Mouse (Mus musculus) megakaryocyte progenitor cell, adult 5-6 weeks (primary cell): Measurements from ENCODE around the gene Gm45713. TPM values are rescaled to one million over a fixed set of nuclear protein-coding genes. Genes with fewer than 3 reads are reported as not detected.

Source experiments
- ATAC-seq: replicated peaks from 2 replicates; pipeline ENCODE4 v1.8.0; 2016; ENCODE audit warnings: mild to moderate bottlenecking, moderate TSS enrichment, inconsistent platforms; ENCODE audit not compliant: poor library complexity
- total RNA-seq, 2 experiments: library from RNA; stranded (forward) in 1 of 2; stranded (reverse) in 1 of 2; fragments of 157-497, 149-512 nt in 1 of 2; fragments of 200-1000 nt in 1 of 2; gene quantifications; 2 replicates each; pipeline versions ENCODE4 v1.2.3 to v1.2.4; 2015 to 2017

Gene Gm45713
- total RNA-seq, 2 experiments from 2014 or later, result not detected

- ATAC-seq, result no peak
These were observed 58.2 kb downstream of the Gm45713 start for GRCm38 (mm10) chr7:45077829-45078228.

DNA sequence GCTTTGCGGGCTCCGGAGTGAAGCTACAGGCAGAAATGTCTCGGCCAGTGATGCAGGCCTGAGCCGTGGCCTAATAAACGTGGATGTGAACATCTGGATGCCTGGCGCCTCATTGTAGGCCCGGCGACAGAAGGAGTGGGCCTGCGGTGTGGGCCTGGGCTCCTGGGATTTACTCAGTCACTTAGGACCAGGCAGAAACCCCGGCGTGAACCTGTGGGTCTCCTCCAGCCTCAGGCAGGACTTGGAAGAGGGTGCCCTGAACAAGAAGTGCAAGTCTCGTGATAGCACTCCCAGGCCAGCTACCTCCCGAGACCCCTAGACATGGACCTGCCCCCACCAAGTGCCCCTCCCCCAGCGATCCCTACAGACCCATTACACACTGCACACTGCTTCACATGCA is 58.7 kb downstream of the Gm45713 start:
- no peak for ATAC-seq

DNA sequence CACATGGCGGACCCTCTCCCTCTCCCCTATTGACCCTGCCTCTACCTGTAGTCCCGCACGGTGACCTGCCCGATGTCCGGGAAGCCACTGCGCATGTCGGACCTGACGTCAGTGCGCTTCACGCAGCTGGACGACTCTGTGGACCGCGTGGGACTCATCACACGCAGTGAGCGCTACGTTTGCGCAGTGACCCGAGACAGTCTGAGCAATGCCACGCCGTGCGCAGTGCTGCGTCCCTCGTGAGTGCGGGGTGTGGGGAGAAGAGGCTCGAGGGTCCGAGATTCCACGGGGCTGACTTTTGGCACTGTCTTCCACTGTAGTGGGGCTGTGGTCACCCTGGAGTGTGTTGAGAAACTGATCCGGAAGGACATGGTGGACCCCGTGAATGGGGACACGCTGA is 59.5 kb downstream of the Gm45713 start:
- no peak for ATAC-seq

Other genes with a start within 250 kb of the Gm45713 start
Only the 30 nearest of the 33 such genes appear.
- 36.1 and 40.4 TPM in 2 replicates for gene Ap2a1, start 206.7 kb downstream of the Gm45713 start, total RNA-seq (2015)
- gene Ap2a1, start 206.7 kb downstream of the Gm45713 start, total RNA-seq (2017), result 25.8 and 39.8 TPM in 2 replicates
- not detected in 2 replicates for gene Tsks, start 193.0 kb downstream of the Gm45713 start, total RNA-seq (2015)
- gene Tsks, start 193.0 kb downstream of the Gm45713 start, total RNA-seq (2017), result not detected in 2 replicates
- 0.42 and 0.54 TPM in 2 replicates for gene Cpt1c, start 161.4 kb downstream of the Gm45713 start, total RNA-seq (2015)
- 0.25 and 1.6 TPM in 2 replicates for gene Cpt1c, start 161.4 kb downstream of the Gm45713 start, total RNA-seq (2017)
- gene Prmt1, start 149.7 kb downstream of the Gm45713 start, total RNA-seq (2015), result 147 and 153 TPM in 2 replicates
- 113 and 135 TPM in 2 replicates for gene Prmt1, start 149.7 kb downstream of the Gm45713 start, total RNA-seq (2017)
- 71.9 and 79.5 TPM in 2 replicates for gene Irf3, start 138.6 kb downstream of the Gm45713 start, total RNA-seq (2015)
- 70.4 and 89.4 TPM in 2 replicates for gene Irf3, start 138.6 kb downstream of the Gm45713 start, total RNA-seq (2017)
- 22.6 and 25.9 TPM in 2 replicates for gene Bcl2l12, start 137.5 kb downstream of the Gm45713 start, total RNA-seq (2015)
- gene Bcl2l12, start 137.5 kb downstream of the Gm45713 start, total RNA-seq (2017), result 26.2 and 28.0 TPM in 2 replicates
- 19.5 and 21.9 TPM in 2 replicates for gene Scaf1, start 119.9 kb downstream of the Gm45713 start, total RNA-seq (2015)
- 8.7 and 11.2 TPM in 2 replicates for gene Scaf1, start 119.9 kb downstream of the Gm45713 start, total RNA-seq (2017)
- gene Rras, start 118.3 kb downstream of the Gm45713 start, total RNA-seq (2015), result 4.8 and 6.1 TPM in 2 replicates
- gene Rras, start 118.3 kb downstream of the Gm45713 start, total RNA-seq (2017), result 1.1 TPM in 1 of 2 replicates, not detected in the other
- gene Prr12, start 83.3 kb downstream of the Gm45713 start, total RNA-seq (2015), result 20.5 and 21.7 TPM in 2 replicates
- gene Prr12, start 83.3 kb downstream of the Gm45713 start, total RNA-seq (2017), result 2.8 and 4.0 TPM in 2 replicates
- gene Nosip, start 73.8 kb downstream of the Gm45713 start, total RNA-seq (2015), result 39.7 and 45.0 TPM in 2 replicates
- 46.8 and 49.2 TPM in 2 replicates for gene Nosip, start 73.8 kb downstream of the Gm45713 start, total RNA-seq (2017)
- 2.6 and 4.7 TPM in 2 replicates for gene Prrg2, start 73.6 kb downstream of the Gm45713 start, total RNA-seq (2015)
- gene Prrg2, start 73.6 kb downstream of the Gm45713 start, total RNA-seq (2017), result 3.0 and 4.2 TPM in 2 replicates
- 4.6 and 7.8 TPM in 2 replicates for gene Rcn3, start 44.0 kb downstream of the Gm45713 start, total RNA-seq (2015)
- gene Rcn3, start 44.0 kb downstream of the Gm45713 start, total RNA-seq (2017), result 5.4 TPM in 2 replicates
- 0.54 and 0.62 TPM in 2 replicates for gene Fcgrt, start 32.4 kb downstream of the Gm45713 start, total RNA-seq (2015)
- 3.9 TPM in 2 replicates for gene Fcgrt, start 32.4 kb downstream of the Gm45713 start, total RNA-seq (2017)
- gene Rps11, start 11.8 kb downstream of the Gm45713 start, total RNA-seq (2015), result 3,046 and 3,197 TPM in 2 replicates
- 1,081 and 1,541 TPM in 2 replicates for gene Rps11, start 11.8 kb downstream of the Gm45713 start, total RNA-seq (2017)
- gene Rpl13a, start 7.5 kb downstream of the Gm45713 start, total RNA-seq (2015), result 2,930 and 3,118 TPM in 2 replicates
- gene Rpl13a, start 7.5 kb downstream of the Gm45713 start, total RNA-seq (2017), result 3,320 and 3,859 TPM in 2 replicates
- gene Flt3l, start 201 bp upstream of the Gm45713 start, total RNA-seq (2015), result 8.2 and 8.5 TPM in 2 replicates
- 4.7 and 7.0 TPM in 2 replicates for gene Flt3l, start 201 bp upstream of the Gm45713 start, total RNA-seq (2017)
- 114 and 146 TPM in 2 replicates for gene Pih1d1, start 18.1 kb upstream of the Gm45713 start, total RNA-seq (2015)
- 34.9 and 61.8 TPM in 2 replicates for gene Pih1d1, start 18.1 kb upstream of the Gm45713 start, total RNA-seq (2017)
- gene Aldh16a1, start 18.4 kb upstream of the Gm45713 start, total RNA-seq (2015), result 57.5 and 59.3 TPM in 2 replicates
- gene Aldh16a1, start 18.4 kb upstream of the Gm45713 start, total RNA-seq (2017), result 23.4 and 25.8 TPM in 2 replicates
- gene Slc17a7, start 27.7 kb upstream of the Gm45713 start, total RNA-seq (2015), result 0.07 TPM in 1 of 2 replicates, not detected in the other
- gene Slc17a7, start 27.7 kb upstream of the Gm45713 start, total RNA-seq (2017), result not detected in 2 replicates
- not detected in 2 replicates for gene Gfy, start 43.3 kb upstream of the Gm45713 start, total RNA-seq (2015)
- gene Gfy, start 43.3 kb upstream of the Gm45713 start, total RNA-seq (2017), result not detected in 2 replicates
- gene Pth2, start 44.8 kb upstream of the Gm45713 start, total RNA-seq (2015), result not detected in 2 replicates
- gene Pth2, start 44.8 kb upstream of the Gm45713 start, total RNA-seq (2017), result not detected in 2 replicates
- gene Ccdc155, start 68.7 kb upstream of the Gm45713 start, total RNA-seq (2015), result 0.15 TPM in 1 of 2 replicates, not detected in the other
- 0.34 TPM in 1 of 2 replicates, not detected in the other for gene Ccdc155, start 68.7 kb upstream of the Gm45713 start, total RNA-seq (2017)
- 3.8 and 5.4 TPM in 2 replicates for gene Dkkl1, start 75.9 kb upstream of the Gm45713 start, total RNA-seq (2015)
- 4.2 and 5.6 TPM in 2 replicates for gene Dkkl1, start 75.9 kb upstream of the Gm45713 start, total RNA-seq (2017)
- 2.2 TPM in 1 of 2 replicates, not detected in the other for gene Tead2, start 79.5 kb upstream of the Gm45713 start, total RNA-seq (2015)
- 0.20 TPM in 1 of 2 replicates, not detected in the other for gene Tead2, start 79.5 kb upstream of the Gm45713 start, total RNA-seq (2017)
- gene Cd37, start 102.9 kb upstream of the Gm45713 start, total RNA-seq (2015), result 104 and 124 TPM in 2 replicates
- gene Cd37, start 102.9 kb upstream of the Gm45713 start, total RNA-seq (2017), result 76.6 and 81.9 TPM in 2 replicates
- gene Slc6a16, start 104.9 kb upstream of the Gm45713 start, total RNA-seq (2015), result not detected in 2 replicates
- gene Slc6a16, start 104.9 kb upstream of the Gm45713 start, total RNA-seq (2017), result not detected in 2 replicates
- gene Slc6a21, start 141.3 kb upstream of the Gm45713 start, total RNA-seq (2015), result 0.10 TPM in 1 of 2 replicates, not detected in the other
- gene Slc6a21, start 141.3 kb upstream of the Gm45713 start, total RNA-seq (2017), result not detected in 2 replicates
- 1.0 and 1.8 TPM in 2 replicates for gene Trpm4, start 197.5 kb upstream of the Gm45713 start, total RNA-seq (2015)
- gene Trpm4, start 197.5 kb upstream of the Gm45713 start, total RNA-seq (2017), result 1.2 and 1.4 TPM in 2 replicates
- not detected in 2 replicates for gene Hrc, start 199.1 kb upstream of the Gm45713 start, total RNA-seq (2015)
- gene Hrc, start 199.1 kb upstream of the Gm45713 start, total RNA-seq (2017), result not detected in 2 replicates
- not detected in 2 replicates for gene Ppfia3, start 230.8 kb upstream of the Gm45713 start, total RNA-seq (2015)
- gene Ppfia3, start 230.8 kb upstream of the Gm45713 start, total RNA-seq (2017), result not detected in 2 replicates